Mouse (Mus musculus) hindbrain, embryonic 14.5 days (tissue): ENCODE results near the gene Gdnf. TPM values are rescaled to one million over a fixed set of nuclear protein-coding genes. Genes with fewer than 3 reads are reported as not detected.

Source experiments
- ATAC-seq: fragments of 200-750 bp; cut with Nextera tagmentation; 2 replicates; pipeline ENCODE4 v1.8.0; 2017; ENCODE audit warnings: moderate number of reproducible peaks, mild to moderate bottlenecking, moderate TSS enrichment, moderate library complexity; ENCODE audit not compliant: low FRiP score
- DNase-seq: peaks from one replicate; pipeline ENCODE4 v3.0.0-alpha.2; 2015; ENCODE audit warnings: low spot score
- H3K27ac ChIP-seq: fragments of 300-500 bp; sonication (generic); 2 replicates; pipeline ENCODE4 v1.5.1; 2014; ENCODE audit warnings: mild to moderate bottlenecking, moderate library complexity
- H3K27me3 ChIP-seq: fragments of 300-500 bp; sonication (generic); 2 replicates; pipeline ENCODE4 v1.6.1; 2014; ENCODE audit warnings: mild to moderate bottlenecking, low read length, mixed read lengths; ENCODE audit not compliant: control insufficient read depth, insufficient read depth
- H3K36me3 ChIP-seq: fragments of 300-500 bp; sonication (generic); replicated peaks from 2 replicates; pipeline ENCODE4 v1.6.1; 2014; ENCODE audit not compliant: control insufficient read depth, insufficient read depth
- H3K4me1 ChIP-seq: fragments of 300-500 bp; sonication (generic); replicated peaks from 2 replicates; pipeline ENCODE4 v1.6.1; 2014; ENCODE audit warnings: antibody characterized with exemption, low read length, mixed read lengths; ENCODE audit not compliant: control insufficient read depth, insufficient read depth
- H3K4me2 ChIP-seq: fragments of 300-500 bp; sonication (generic); replicated peaks from 2 replicates; pipeline ENCODE4 v1.6.1; 2014; ENCODE audit warnings: mild to moderate bottlenecking, moderate library complexity
- H3K4me3 ChIP-seq: fragments of 300-500 bp; sonication (generic); replicated peaks from 2 replicates; pipeline ENCODE4 v1.5.1; 2014; ENCODE audit warnings: mild to moderate bottlenecking, low read length
- H3K9ac ChIP-seq: fragments of 300-500 bp; sonication (generic); 2 replicates; pipeline ENCODE4 v1.6.1; 2014
- H3K9me3 ChIP-seq: fragments of 300-500 bp; sonication (generic); 2 replicates; pipeline ENCODE4 v1.6.1; 2016; ENCODE audit warnings: low read length; ENCODE audit not compliant: control insufficient read depth
- WGBS: fragments of 180-500 bp; shearing (Covaris S2); extraction: QIAGEN DNeasy Blood & Tissue Kit; methylation state at CpG from one replicate; pipeline ENCODE4 v1.1.7; 2014; 5-methylcytosine and 5-hydroxymethylcytosine counted together
- polyA plus RNA-seq: library from polyadenylated mRNA; unstranded; fragments of >200 nt; fragmentation: Nextera tagmentation; extraction: Ambion mirVana; gene quantifications from 2 replicates; pipeline ENCODE4 v1.2.1, GENCODE M21; 2014

The Gdnf gene
- polyA plus RNA-seq, 1 experiment from 2014 or later = 0.19 TPM

- Histone ChIP-seq H3K4me3 (no peak overlapping the region), H3K4me1 (no peaks in the 10 kb centered on the region), H3K27me3 (no peaks in the 10 kb centered on the region), H3K9ac (no peak overlapping the region), H3K36me3 (no peaks in the 10 kb centered on the region), H3K4me2 (no peak overlapping the region), H3K9me3 (no peaks in the 10 kb centered on the region), H3K27ac (no peak overlapping the region)
- no peak for DNase-seq
- no peak for ATAC-seq
- 90% methylated on average over 1 of the region's 1 CpGs for WGBS
These were observed 31.0 kb downstream of the Gdnf start for GRCm38 (mm10) chr15:7841664-7842063.

- no peaks in the 10 kb centered on the region for H3K36me3 ChIP-seq
- no peak overlapping the region for H3K4me2 ChIP-seq
- ATAC-seq (no peak), DNase-seq (no peak)
- H3K4me1 ChIP-seq = no peaks in the 10 kb centered on the region
- no peak overlapping the region for H3K9ac ChIP-seq
- H3K27me3 ChIP-seq = no peaks in the 10 kb centered on the region
- WGBS = 93% methylated on average over 4 of the region's 4 CpGs
- no peak overlapping the region for H3K4me3 ChIP-seq
- H3K27ac ChIP-seq = no peak overlapping the region
- no peaks in the 10 kb centered on the region for H3K9me3 ChIP-seq
These were observed 31.8 kb downstream of the Gdnf start for GRCm38 (mm10) chr15:7842398-7842797.

- no peaks in the 10 kb centered on the region for H3K4me1 ChIP-seq
- no peak overlapping the region for H3K27ac ChIP-seq
- no peak overlapping the region for H3K4me3 ChIP-seq
- ATAC-seq (no peak), DNase-seq (no peak)
- no peaks in the 10 kb centered on the region for H3K27me3 ChIP-seq
- H3K4me2 ChIP-seq = no peak overlapping the region
- WGBS = 68% methylated on average over 13 of the region's 13 CpGs
- H3K9ac ChIP-seq = no peak overlapping the region
- no peaks in the 10 kb centered on the region for H3K36me3 ChIP-seq
- H3K9me3 ChIP-seq = no peaks in the 10 kb centered on the region
These were observed 46.8 kb downstream of the Gdnf start for GRCm38 (mm10) chr15:7857418-7857817.

GRCm38 (mm10) chr15:7858841-7859240, 48.2 kb downstream of the Gdnf start:
- DNase-seq (no peak), ATAC-seq (no peak)
- Histone ChIP-seq H3K36me3 (no peaks in the 10 kb centered on the region), H3K9me3 (no peaks in the 10 kb centered on the region), H3K4me1 (no peaks in the 10 kb centered on the region), H3K4me2 (no peak overlapping the region), H3K27ac (no peak overlapping the region), H3K27me3 (no peaks in the 10 kb centered on the region), H3K4me3 (no peak overlapping the region), H3K9ac (no peak overlapping the region)
- 85% methylated on average over 5 of the region's 5 CpGs for WGBS

- no peaks in the 10 kb centered on the region for H3K27me3 ChIP-seq
- no peak overlapping the region for H3K27ac ChIP-seq
- no peaks in the 10 kb centered on the region for H3K36me3 ChIP-seq
- no peak overlapping the region for H3K9ac ChIP-seq
- DNase-seq (no peak), ATAC-seq (no peak)
- 88% methylated on average over 5 of the region's 5 CpGs for WGBS
- no peak overlapping the region for H3K4me2 ChIP-seq
- H3K4me3 ChIP-seq = no peak overlapping the region
- no peaks in the 10 kb centered on the region for H3K9me3 ChIP-seq
- no peaks in the 10 kb centered on the region for H3K4me1 ChIP-seq
These were observed 52.2 kb downstream of the Gdnf start for GRCm38 (mm10) chr15:7862890-7863289.

- Histone ChIP-seq H3K9me3 (no peaks in the 10 kb centered on the region), H3K4me1 (no peaks in the 10 kb centered on the region), H3K9ac (no peak overlapping the region), H3K27me3 (no peaks in the 10 kb centered on the region), H3K27ac (no peak overlapping the region), H3K4me3 (no peak overlapping the region), H3K4me2 (no peak overlapping the region), H3K36me3 (no peaks in the 10 kb centered on the region)
- ATAC-seq (no peak), DNase-seq (no peak)
- 44% methylated on average over 5 of the region's 5 CpGs for WGBS
These were observed 52.7 kb downstream of the Gdnf start for GRCm38 (mm10) chr15:7863328-7863727.

GRCm38 (mm10) chr15:7865305-7865704, 54.7 kb downstream of the Gdnf start:
- Histone ChIP-seq H3K9ac (no peak overlapping the region), H3K27me3 (no peaks in the 10 kb centered on the region), H3K4me1 (no peaks in the 10 kb centered on the region), H3K9me3 (no peaks in the 10 kb centered on the region), H3K36me3 (no peaks in the 10 kb centered on the region), H3K4me2 (no peak overlapping the region), H3K27ac (no peak overlapping the region), H3K4me3 (no peak overlapping the region)
- WGBS = 98% methylated on average over 3 of the region's 3 CpGs
- DNase-seq (no peak), ATAC-seq (no peak)

GRCm38 (mm10) chr15:7872473-7872872, 61.8 kb downstream of the Gdnf start:
- H3K4me3 ChIP-seq = no peak overlapping the region
- ATAC-seq (no peak), DNase-seq (no peak)
- no peaks in the 10 kb centered on the region for H3K9me3 ChIP-seq
- WGBS = 70% methylated on average over 5 of the region's 5 CpGs
- no peak overlapping the region for H3K4me2 ChIP-seq
- H3K9ac ChIP-seq = no peak overlapping the region
- H3K36me3 ChIP-seq = no peaks in the 10 kb centered on the region
- no peaks in the 10 kb centered on the region for H3K27me3 ChIP-seq
- H3K4me1 ChIP-seq = no peaks in the 10 kb centered on the region
- H3K27ac ChIP-seq = no peak overlapping the region

- DNase-seq (no peak), ATAC-seq (no peak)
- H3K4me1 ChIP-seq = peaks cover 5% of the 10 kb centered on the region
- no peak overlapping the region for H3K4me2 ChIP-seq
- no peak overlapping the region for H3K27ac ChIP-seq
- no peaks in the 10 kb centered on the region for H3K36me3 ChIP-seq
- no peaks in the 10 kb centered on the region for H3K27me3 ChIP-seq
- no peak overlapping the region for H3K4me3 ChIP-seq
- WGBS = 63% methylated on average over 6 of the region's 6 CpGs
- no peak overlapping the region for H3K9ac ChIP-seq
- H3K9me3 ChIP-seq = no peaks in the 10 kb centered on the region
These were observed 65.2 kb downstream of the Gdnf start for GRCm38 (mm10) chr15:7875879-7876278.
